In genomic region chr6:5294659-5295449, GRCm38 (mm10) we compare ENCODE assay signal across 28 mouse cellular contexts. TPM values are rescaled to one million over a fixed set of nuclear protein-coding genes. Genes with fewer than 3 reads are reported as not detected.
DNase-seq lines count a peak whose midpoint lies in the region; ATAC-seq and TF ChIP-seq lines count a peak whose summit lies in the region.
"Had no signal": no experiment of that assay in that cellular context is flagged by ENCODE, and none has a peak within 500 bp of the region (broad histone marks: within the 10 kb centered on the region; RNA-seq: fewer than 3 reads in every experiment).

No protein-coding gene starts in this region.

- no peak for ATAC-seq in liver, embryonic 12.5 days
- ATAC-seq: forebrain, postnatal 0 days had no signal

- H3K27me3 ChIP-seq in heart, embryonic 10.5 days (ENCODE audit: insufficient read depth, poor library complexity, severe bottlenecking), result no peaks in the 10 kb centered on the region
- no peaks in the 10 kb centered on the region for H3K27me3 ChIP-seq in CH12.LX (replicated peaks)
- H3K27me3 ChIP-seq in liver, embryonic 12.5 days (replicated peaks), result no peaks in the 10 kb centered on the region
- H3K27me3 ChIP-seq: embryonic facial prominence, embryonic 15.5 days; hindbrain, embryonic 15.5 days; kidney, embryonic 15.5 days; limb, embryonic 12.5 days; stomach, embryonic 15.5 days had no signal

- peak; percentile 79 for DNase-seq in heart, adult 11 months
- DNase-seq in heart, embryonic 10.5 days (ENCODE audit: low spot score), result no peak
- DNase-seq in CH12.LX (ENCODE audit: extremely low read depth) (no peak), adipocyte (ENCODE audit: low spot score) (no peak)
- peak; percentile 50 for DNase-seq in naive thymus-derived CD4-positive, alpha-beta T cell, adult 2 months (ENCODE audit: low read depth)
- no peak for DNase-seq in gastrocnemius, postnatal 14 days
- DNase-seq in spleen, postnatal 14 days (ENCODE audit: low spot score in 2 of 2), result no peak
- DNase-seq: adrenal gland, postnatal 36 days; cerebellum, adult 9-11 months; forebrain, postnatal 0 days; gastrocnemius, postnatal 36 days; kidney, adult 11 months; kidney, postnatal 36 days; lung, embryonic 14.5 days; lung, postnatal 36 days; midbrain, embryonic 14.5 days; retina, postnatal 1 day; thymus, adult 18-20 months; thymus, postnatal 36 days had no signal

- no peak for TF ChIP-seq POLR2A in CH12.LX (IDR thresholded peaks at IDR 0.05; ENCODE audit: low read depth, low read length)

- dilution Hi-C loops in CH12.LX (cut with MboI; ENCODE audit: extremely low pct_ligation_motif_present, extremely low pct_unique_long_range_greater_than_20kb, low sequenced_read_pairs), result no loop called here

- no peak for TF ChIP-seq RAD21 in CH12.LX (IDR thresholded peaks at IDR 0.05; ENCODE audit: low read depth, low read length)

- intact Hi-C loops in gastrocnemius, postnatal 14 days (cut with DNase I; ENCODE audit: low total_unique reads), result no loop called here

- 88% methylated on average over 16 of the region's 16 CpGs for WGBS in heart, embryonic 10.5 days
- 85% methylated on average over 16 of the region's 16 CpGs for WGBS in liver, embryonic 12.5 days (ENCODE audit: insufficient replicate concordance)

- H3K4me2 ChIP-seq in CH12.LX (ENCODE audit: insufficient read depth, low read depth, poor library complexity, severe bottlenecking), result peak overlapping the region; percentile 5; the same call in 1 of the 2 replicates
- peak overlapping the region; percentile 81 for H3K4me2 ChIP-seq in liver, embryonic 12.5 days
- H3K4me2 ChIP-seq: embryonic facial prominence, embryonic 15.5 days; heart, embryonic 11.5 days; hindbrain, embryonic 15.5 days; kidney, embryonic 15.5 days; limb, embryonic 12.5 days; lung, embryonic 14.5 days; neural tube, embryonic 13.5 days; stomach, embryonic 15.5 days had no signal

- H3K79me2 ChIP-seq in CH12.LX (replicated peaks; ENCODE audit: control insufficient read depth, extremely low read depth, insufficient read depth, poor library complexity, severe bottlenecking), result peaks cover 18% of the 10 kb centered on the region

- no peak overlapping the region for H3K9ac ChIP-seq in CH12.LX (ENCODE audit: insufficient read depth, low read depth)
- H3K9ac ChIP-seq in liver, embryonic 12.5 days, result peak overlapping the region; percentile 54
- H3K9ac ChIP-seq: embryonic facial prominence, embryonic 15.5 days; forebrain, postnatal 0 days; hindbrain, embryonic 15.5 days; kidney, embryonic 15.5 days; limb, embryonic 12.5 days; lung, embryonic 14.5 days; neural tube, embryonic 13.5 days; stomach, embryonic 15.5 days had no signal

- in situ Hi-C loops in CH12.LX (cut with MboI; ENCODE audit: low pct_ligation_motif_present, low pct_unique_long_range_greater_than_20kb, low sequenced_read_pairs), result no loop called here

- H3K36me3 ChIP-seq in heart, embryonic 10.5 days, result no peaks in the 10 kb centered on the region
- peaks cover 18 to 41% of the 10 kb centered on the region in 2 experiments for H3K36me3 ChIP-seq in CH12.LX (replicated peaks in 1 of 2; ENCODE audit: control insufficient read depth in 1 of 2, insufficient read depth in 1 of 2, low read length in 1 of 2)
- peaks cover 56% of the 10 kb centered on the region for H3K36me3 ChIP-seq in liver, embryonic 12.5 days
- H3K36me3 ChIP-seq: embryonic facial prominence, embryonic 15.5 days; hindbrain, embryonic 15.5 days; kidney, embryonic 15.5 days; limb, embryonic 12.5 days; neural tube, embryonic 13.5 days had no signal

- H3K9me3 ChIP-seq in heart, embryonic 10.5 days, result no peaks in the 10 kb centered on the region
- H3K9me3 ChIP-seq in CH12.LX (replicated peaks; ENCODE audit: low read length), result no peaks in the 10 kb centered on the region
- H3K9me3 ChIP-seq in liver, embryonic 12.5 days (replicated peaks), result no peaks in the 10 kb centered on the region
- H3K9me3 ChIP-seq: embryonic facial prominence, embryonic 15.5 days; forebrain, embryonic 10.5 days; hindbrain, embryonic 15.5 days; kidney, embryonic 15.5 days; limb, embryonic 12.5 days; neural tube, embryonic 13.5 days; stomach, embryonic 15.5 days had no signal

- TF ChIP-seq EP300 in CH12.LX (IDR thresholded peaks at IDR 0.05; ENCODE audit: low read length), result no peak

- H3K4me1 ChIP-seq in heart, embryonic 10.5 days, result 0 out of 2 replicates have a peak, but pooled peaks cover 5% of the 10 kb centered on the region
- peaks cover 33 to 76% of the 10 kb centered on the region in 2 experiments for H3K4me1 ChIP-seq in CH12.LX (ENCODE audit: control insufficient read depth in 1 of 2, insufficient read depth in 2 of 2)
- peaks cover 88% of the 10 kb centered on the region for H3K4me1 ChIP-seq in liver, embryonic 12.5 days

- H3K27ac ChIP-seq in heart, embryonic 10.5 days, result no peak overlapping the region
- no peak overlapping the region for H3K27ac ChIP-seq in CH12.LX (ENCODE audit: insufficient read depth, low read depth)
- peak overlapping the region; percentile 49 for H3K27ac ChIP-seq in liver, embryonic 12.5 days
- H3K27ac ChIP-seq: embryonic facial prominence, embryonic 15.5 days; forebrain, embryonic 10.5 days; hindbrain, embryonic 15.5 days; kidney, embryonic 15.5 days; limb, embryonic 12.5 days; neural tube, embryonic 13.5 days; stomach, embryonic 15.5 days had no signal

- no peak overlapping the region for H3K4me3 ChIP-seq in heart, embryonic 10.5 days
- no peak overlapping the region for H3K4me3 ChIP-seq in CH12.LX (replicated peaks in 1 of 3; ENCODE audit: low read depth in 2 of 3, low read length in 2 of 3, poor library complexity in 1 of 3)
- H3K4me3 ChIP-seq in liver, embryonic 12.5 days, result peak overlapping the region; percentile 27
- H3K4me3 ChIP-seq: embryonic facial prominence, embryonic 15.5 days; forebrain, embryonic 10.5 days; hindbrain, embryonic 15.5 days; kidney, embryonic 15.5 days; limb, embryonic 12.5 days; neural tube, embryonic 13.5 days; stomach, embryonic 15.5 days had no signal

- TF ChIP-seq CTCF in CH12.LX (conservative IDR thresholded peaks at IDR 0.05 in 1 of 2, IDR thresholded peaks at IDR 0.05 in 1 of 2; ENCODE audit: low read depth in 2 of 2, low read length in 2 of 2), result no peak

TF ChIP-seq in CH12.LX, 34 proteins besides CTCF, POLR2A, EP300 and RAD21:
- TF ChIP-seq MAX (IDR thresholded peaks at IDR 0.05; ENCODE audit: low read length) (peak; percentile 51; the same call in 1 of the 2 replicates), TBP (conservative IDR thresholded peaks at IDR 0.05; ENCODE audit: low read depth, low read length) (no peak)

RNA-seq across cellular contexts. Expression of gene Pon2, which starts 3.4 kb away (rescaled TPM):
- polyA plus RNA-seq in heart, embryonic 10.5 days (2016; fragmentation: Nextera tagmentation; extraction: Ambion mirVana), result 36.8 and 37.9 TPM in 2 replicates
- total RNA-seq in CH12.LX (2012; rRNA removed) (14.2 and 18.5 TPM in 2 replicates), CH12.LX (2014; rRNA removed) (32.0 and 36.9 TPM in 2 replicates)
- 35.7 and 36.2 TPM in 2 replicates for polyA plus RNA-seq in CH12.LX (2012; ENCODE audit: insufficient read length, low read depth)
- polyA plus RNA-seq in liver, embryonic 12.5 days (2016; fragmentation: Nextera tagmentation; extraction: Ambion mirVana), result 59.3 and 60.6 TPM in 2 replicates
- total RNA-seq in gastrocnemius, postnatal 14 days (2021), result 10 to 100 TPM; 16.1 to 17.1 TPM

RNA-seq across cellular contexts. Expression of gene Pon3, which starts 38.8 kb away (rescaled TPM):
- 24.6 and 31.8 TPM in 2 replicates for polyA plus RNA-seq in heart, embryonic 10.5 days (2016; fragmentation: Nextera tagmentation; extraction: Ambion mirVana)
- total RNA-seq in CH12.LX (2012; rRNA removed) (12.6 and 13.4 TPM in 2 replicates), CH12.LX (2014; rRNA removed) (32.3 and 33.1 TPM in 2 replicates)
- polyA plus RNA-seq in CH12.LX (2012; ENCODE audit: insufficient read length, low read depth), result 27.5 and 30.2 TPM in 2 replicates
- 15.4 and 16.0 TPM in 2 replicates for polyA plus RNA-seq in liver, embryonic 12.5 days (2016; fragmentation: Nextera tagmentation; extraction: Ambion mirVana)
- 10 to 100 TPM; 20.6 to 29.9 TPM for total RNA-seq in gastrocnemius, postnatal 14 days (2021)

Comparison
In these comparisons a context has a peak if more than half of its experiments do, and no peak if none do; other contexts are left out.
1. DNase-seq: peak in heart, adult 11 months (single experiment) and naive thymus-derived CD4-positive, alpha-beta T cell, adult 2 months (single experiment); none in heart, embryonic 10.5 days (single experiment), CH12.LX (single experiment), gastrocnemius, postnatal 14 days (single experiment), spleen, postnatal 14 days (0 of 2) and adipocyte (single experiment).